Mouse (Mus musculus) MEL (cell line): ENCODE results near the gene Tmem235. TPM values are rescaled to one million over a fixed set of nuclear protein-coding genes. Genes with fewer than 3 reads are reported as not detected.

Experiments used
- DNase-seq: peaks from one replicate; pipeline ENCODE4 v3.0.0; 2011; ENCODE audit warnings: low read depth, low spot score
- H3K27ac ChIP-seq: 2 replicates; pipeline ENCODE4 v1.5.1; 2012; ENCODE audit warnings: low read depth, mild to moderate bottlenecking, control low read depth, low read length, moderate library complexity; ENCODE audit not compliant: control insufficient read depth
- H3K27me3 ChIP-seq, 2 experiments: fragments of 150-350 bp in 1 of 2; sonication (generic) in 1 of 2; 2 replicates each; pipeline ENCODE4 v1.6.1; 2012; ENCODE audit warnings: low read length in 2 of 2, mild to moderate bottlenecking in 2 of 2, improper control_type of control experiment in 1 of 2, moderate library complexity in 1 of 2; ENCODE audit not compliant: insufficient read depth in 2 of 2, control insufficient read depth in 1 of 2
- H3K36me3 ChIP-seq, 2 experiments: 2 replicates each; pipeline ENCODE4 v1.6.1; 2012 to 2014; ENCODE audit warnings: low read length in 2 of 2, improper control_type of control experiment in 1 of 2, inconsistent platforms in 1 of 2, mild to moderate bottlenecking in 1 of 2; ENCODE audit not compliant: insufficient read depth in 2 of 2, control insufficient read depth in 1 of 2
- H3K4me1 ChIP-seq, 2 experiments: fragments of 150-350 bp in 1 of 2; sonication (generic) in 1 of 2; 2 replicates each; pipeline ENCODE4 v1.6.1; 2012; ENCODE audit warnings: low read length in 2 of 2, improper control_type of control experiment in 1 of 2, mild to moderate bottlenecking in 1 of 2; ENCODE audit not compliant: insufficient read depth in 2 of 2, control insufficient read depth in 1 of 2
- H3K4me3 ChIP-seq, 2 experiments: fragments of 150-350 bp in 1 of 2; sonication (generic) in 1 of 2; 2 replicates each; pipeline ENCODE4 v1.5.1; 2012; ENCODE audit warnings: low read depth in 2 of 2, low read length in 2 of 2, mild to moderate bottlenecking in 2 of 2, moderate library complexity in 2 of 2, control low read depth in 1 of 2, improper control_type of control experiment in 1 of 2; ENCODE audit not compliant: control insufficient read depth in 1 of 2, insufficient read depth in 1 of 2
- H3K79me2 ChIP-seq: 2 replicates; pipeline ENCODE4 v1.6.1; 2012; ENCODE audit warnings: mild to moderate bottlenecking, low read length, moderate library complexity; ENCODE audit not compliant: control insufficient read depth, poor library complexity, insufficient read depth
- H3K9ac ChIP-seq: 2 replicates; pipeline ENCODE4 v1.6.1; 2012; ENCODE audit warnings: low read depth, mild to moderate bottlenecking, control low read depth, low read length, moderate library complexity; ENCODE audit not compliant: control insufficient read depth, poor library complexity, severe bottlenecking
- H3K9me3 ChIP-seq: fragments of 150-350 bp; sonication (generic); replicated peaks from 2 replicates; pipeline ENCODE4 v1.6.1; 2012; ENCODE audit warnings: mild to moderate bottlenecking, low read length, improper control_type of control experiment, moderate library complexity; ENCODE audit not compliant: insufficient read depth
- BHLHE40 ChIP-seq: IDR thresholded peaks from 2 replicates; pipeline ENCODE4 v1.6.1; 2012; ENCODE audit warnings: low read depth, mild to moderate bottlenecking, inconsistent platforms, low read length, improper control_type of control experiment, borderline replicate concordance
- CHD1 ChIP-seq: IDR thresholded peaks from 2 replicates; pipeline ENCODE4 v1.6.1; 2012; ENCODE audit warnings: low read depth, mild to moderate bottlenecking, inconsistent platforms, low read length, improper control_type of control experiment
- CHD2 ChIP-seq: IDR thresholded peaks from 2 replicates; pipeline ENCODE4 v1.6.1; 2011; ENCODE audit warnings: low read length, improper control_type of control experiment
- E2F4 ChIP-seq: IDR thresholded peaks from 2 replicates; pipeline ENCODE4 v1.6.1; 2011; ENCODE audit warnings: low read depth, low read length, improper control_type of control experiment, borderline replicate concordance
- ELF1 ChIP-seq: IDR thresholded peaks from 2 replicates; pipeline ENCODE4 v1.6.1; 2014; ENCODE audit warnings: low read depth, mild to moderate bottlenecking, inconsistent platforms, low read length, improper control_type of control experiment, moderate library complexity
- GABPA ChIP-seq: IDR thresholded peaks from 2 replicates; pipeline ENCODE4 v1.6.1; 2012; ENCODE audit warnings: low read depth, mild to moderate bottlenecking, inconsistent platforms, low read length, improper control_type of control experiment, moderate library complexity
- GATA1 ChIP-seq: IDR thresholded peaks from 2 replicates; pipeline ENCODE4 v1.6.1; 2011; ENCODE audit warnings: low read depth, low read length, improper control_type of control experiment
- HCFC1 ChIP-seq: IDR thresholded peaks from 2 replicates; pipeline ENCODE4 v1.6.1; 2012; ENCODE audit warnings: low read depth, mild to moderate bottlenecking, inconsistent platforms, low read length, improper control_type of control experiment, moderate library complexity
- MAFK ChIP-seq: IDR thresholded peaks from 2 replicates; pipeline ENCODE4 v1.6.1; 2011; ENCODE audit warnings: low read depth, mild to moderate bottlenecking, low read length, improper control_type of control experiment, borderline replicate concordance
- MAZ ChIP-seq: IDR thresholded peaks from 2 replicates; pipeline ENCODE4 v1.6.1; 2012; ENCODE audit warnings: low read depth, mild to moderate bottlenecking, inconsistent platforms, low read length, improper control_type of control experiment
- MEF2A ChIP-seq: IDR thresholded peaks from 2 replicates; pipeline ENCODE4 v1.6.1; 2014; ENCODE audit warnings: low read depth, mild to moderate bottlenecking, inconsistent platforms, low read length, improper control_type of control experiment; ENCODE audit not compliant: poor library complexity, insufficient replicate concordance, severe bottlenecking; ENCODE audit errors: extremely low read depth
- MYB ChIP-seq: IDR thresholded peaks from 2 replicates; pipeline ENCODE4 v1.6.1; 2011; ENCODE audit warnings: mild to moderate bottlenecking, low read depth, low read length, improper control_type of control experiment
- MYC ChIP-seq: IDR thresholded peaks from 2 replicates; pipeline ENCODE4 v1.6.1; 2011; ENCODE audit warnings: low read depth, mild to moderate bottlenecking, low read length, improper control_type of control experiment, moderate library complexity
- POLR2A ChIP-seq, 2 experiments: IDR thresholded peaks; 2 replicates each; pipeline ENCODE4 v1.6.1; 2011 to 2012; ENCODE audit warnings: low read length in 2 of 2, mild to moderate bottlenecking in 2 of 2, control low read depth in 1 of 2, improper control_type of control experiment in 1 of 2, low read depth in 1 of 2, moderate library complexity in 1 of 2; ENCODE audit not compliant: control insufficient read depth in 1 of 2, insufficient read depth in 1 of 2, poor library complexity in 1 of 2
- SIN3A ChIP-seq: IDR thresholded peaks from 2 replicates; pipeline ENCODE4 v1.6.1; 2012; ENCODE audit warnings: low read length, improper control_type of control experiment, inconsistent platforms
- TBP ChIP-seq: IDR thresholded peaks from 2 replicates; pipeline ENCODE4 v1.8.0; 2011; ENCODE audit warnings: low read depth, low read length, improper control_type of control experiment
- TCF12 ChIP-seq: IDR thresholded peaks from 2 replicates; pipeline ENCODE4 v1.6.1; 2014; ENCODE audit warnings: low read depth, mild to moderate bottlenecking, inconsistent platforms, low read length, improper control_type of control experiment, moderate library complexity
- UBTF ChIP-seq: IDR thresholded peaks from 2 replicates; pipeline ENCODE4 v1.6.1; 2012; ENCODE audit warnings: low read depth, mild to moderate bottlenecking, inconsistent platforms, low read length, improper control_type of control experiment, moderate library complexity, borderline replicate concordance; ENCODE audit not compliant: insufficient read depth
- USF2 ChIP-seq, 2 experiments: IDR thresholded peaks; 2 replicates each; pipeline ENCODE4 v1.6.1; 2011 to 2012; ENCODE audit warnings: improper control_type of control experiment in 2 of 2, low read length in 2 of 2, borderline replicate concordance in 1 of 2, inconsistent platforms in 1 of 2, low read depth in 1 of 2, mild to moderate bottlenecking in 1 of 2; ENCODE audit not compliant: insufficient read depth in 1 of 2
- ZNF384 ChIP-seq: IDR thresholded peaks from 2 replicates; pipeline ENCODE4 v1.6.1; 2012; ENCODE audit warnings: low read depth, mild to moderate bottlenecking, inconsistent platforms, low read length, improper control_type of control experiment
- polyA plus RNA-seq, 2 experiments: library from polyadenylated mRNA; stranded (reverse) in 1 of 2; unstranded in 1 of 2; fragments of >175 nt in 1 of 2; fragments of >200 nt in 1 of 2; gene quantifications; 2 replicates each; pipeline versions ENCODE4 v1.2.1 to v1.2.4; 2012; ENCODE audit warnings: low replicate concordance in 2 of 2, low read depth in 1 of 2; ENCODE audit not compliant: insufficient read length in 2 of 2, insufficient read depth in 1 of 2, missing spikeins in 1 of 2
- total RNA-seq: library from RNA; depleted of rRNA; stranded (reverse); fragments of 300-350 nt; gene quantifications from 2 replicates; pipeline ENCODE4 v1.2.3, GENCODE M21; 2012; rRNA removed

Tmem235 gene
- total RNA-seq (0.04 TPM in 1 of 2 replicates, not detected in the other), polyA plus RNA-seq (under 1 TPM in 1 of 2 experiments, not detected in 1; 0.04 TPM)

DNA sequence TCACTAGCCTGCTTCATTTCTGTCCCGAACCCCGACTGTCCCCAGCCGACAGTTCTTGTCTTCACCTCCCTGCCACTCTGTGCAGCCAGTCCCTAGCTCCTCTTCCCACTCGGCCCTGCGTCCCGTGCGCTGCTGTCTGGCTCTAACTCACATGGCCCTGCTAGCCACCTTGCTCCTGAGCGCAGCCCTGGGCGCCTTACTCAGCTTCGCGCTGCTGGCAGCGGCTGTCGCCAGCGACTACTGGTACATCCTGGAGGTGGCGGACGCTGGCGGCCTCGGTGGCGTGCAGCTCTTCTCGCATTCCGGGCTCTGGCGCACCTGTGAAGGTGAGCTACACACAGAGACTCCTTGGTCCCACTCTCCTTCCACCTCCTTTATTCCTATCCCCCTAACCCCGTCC, at the start of gene Tmem235:
Tmem235 (plus strand) TSS at position 152 of the 400 bp plus-strand sequence.
- Histone ChIP-seq H3K79me2 (no peaks in the 10 kb centered on the region), H3K27me3 (no peaks in the 10 kb centered on the region), H3K27ac (no peak within 1 kb of the TSS), H3K9me3 (no peaks in the 10 kb centered on the region), H3K4me1 (0 out of 4 replicates have a peak, but pooled peaks cover 0 to 2% of the 10 kb centered on the region in 2 experiments), H3K4me3 (no peak within 1 kb of the TSS)
- no peak for DNase-seq
- no peak for TF ChIP-seq UBTF
- no peak for TF ChIP-seq E2F4
- no peak for TF ChIP-seq MYB
- TF ChIP-seq HCFC1, result no peak
- no peak for TF ChIP-seq GABPA
- no peak for TF ChIP-seq TCF12
- no peak for TF ChIP-seq ZNF384
- no peak for TF ChIP-seq USF2 (IDR thresholded peaks at IDR 0.05; ENCODE audit: borderline replicate concordance in 1 of 2, insufficient read depth in 1 of 2, low read depth in 1 of 2, low read length in 2 of 2)
- no peak for TF ChIP-seq MYC
- no peak for TF ChIP-seq ELF1
- no peak for TF ChIP-seq MAFK
- TF ChIP-seq, all 39 proteins: peak for 0
- Histone ChIP-seq H3K36me3 (peaks cover 1 to 2% of the 10 kb centered on the region in 2 experiments; a peak in 1 of 4 replicates), H3K9ac (no peak within 1 kb of the TSS)

DNA sequence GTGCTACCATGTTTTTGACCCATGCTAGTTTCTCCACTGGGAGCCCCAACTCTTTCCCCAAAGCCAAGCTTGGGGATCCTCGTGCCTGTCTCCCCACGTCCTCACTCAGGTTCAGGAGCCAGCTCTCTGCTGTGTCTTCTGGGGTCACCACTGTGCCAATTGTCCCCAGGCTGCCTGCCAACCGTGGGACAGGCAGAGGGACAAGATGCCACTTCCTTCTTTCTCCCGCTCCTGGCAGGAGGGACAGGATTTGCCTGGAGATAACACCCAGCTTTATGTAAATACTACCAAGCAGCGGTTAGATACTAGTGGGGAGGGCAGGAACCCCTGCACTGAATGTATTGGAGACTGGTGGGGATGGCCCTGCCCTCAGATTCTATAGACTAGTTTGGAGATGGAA, 46.7 kb upstream of the Tmem235 start:
- Histone ChIP-seq H3K4me3 (no peak overlapping the region), H3K9ac (no peak overlapping the region), H3K9me3 (no peaks in the 10 kb centered on the region), H3K4me1 (peaks cover 4 to 11% of the 10 kb centered on the region in 2 experiments), H3K79me2 (peaks cover 36% of the 10 kb centered on the region), H3K27ac (no peak overlapping the region), H3K36me3 (peaks cover 3 to 8% of the 10 kb centered on the region in 2 experiments; a peak in 2 of 4 replicates), H3K27me3 (no peaks in the 10 kb centered on the region)
- peak; percentile 30 for DNase-seq
- no peak for TF ChIP-seq GATA1

DNA sequence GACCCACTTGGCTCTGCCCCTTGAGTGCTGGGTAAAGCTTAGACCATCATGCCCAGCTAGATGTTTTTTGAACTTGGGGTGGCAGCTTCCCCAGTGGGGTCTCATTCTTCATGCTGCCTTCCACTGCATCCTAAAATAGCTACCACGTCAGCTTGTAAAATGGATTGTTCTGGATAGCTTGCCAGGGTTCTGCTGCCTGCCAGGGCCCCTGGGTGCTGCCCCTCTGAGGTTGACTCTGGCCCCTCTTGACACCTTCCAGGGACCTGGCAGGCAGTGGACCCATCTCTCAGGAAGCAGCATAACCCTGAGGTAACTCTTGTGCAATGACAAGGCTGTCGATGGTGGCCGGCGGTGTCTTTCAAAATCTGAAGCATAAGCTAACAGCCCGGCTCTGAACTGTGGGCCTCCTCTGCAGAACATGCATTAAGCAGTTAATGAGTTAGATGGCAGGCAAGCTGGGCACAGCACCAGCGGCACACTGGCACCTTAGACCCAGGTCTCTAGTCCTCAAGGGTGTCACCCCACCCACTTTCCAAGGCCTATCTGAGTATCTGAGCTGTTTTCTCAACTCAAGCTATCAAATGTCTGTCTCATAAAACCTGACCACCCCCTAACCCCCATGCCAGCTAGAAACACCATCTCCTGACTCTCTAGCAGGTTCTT, 45.7 kb upstream of the Tmem235 start:
- no peak overlapping the region for H3K27ac ChIP-seq
- peaks cover 32% of the 10 kb centered on the region for H3K79me2 ChIP-seq
- H3K9ac ChIP-seq, result no peak overlapping the region
- H3K36me3 ChIP-seq, result peaks cover 5% of the 10 kb centered on the region in 2 experiments; a peak in 3 of 4 replicates
- H3K4me3 ChIP-seq, result no peak overlapping the region
- peak; percentile 19 for DNase-seq
- TF ChIP-seq MYB, result peak; percentile 23; the same call in 1 of the 2 replicates
- no peak for TF ChIP-seq MEF2A
- no peak for TF ChIP-seq CHD1
- no peak for TF ChIP-seq MAZ
- TF ChIP-seq BHLHE40, result no peak
- TF ChIP-seq GABPA, result no peak
- no peak for TF ChIP-seq SIN3A
- TF ChIP-seq CHD2, result no peak
- peak in 1 of 2 experiments; percentile 18; a peak in 1 of 4 replicates for TF ChIP-seq POLR2A (IDR thresholded peaks at IDR 0.05; ENCODE audit: control insufficient read depth in 1 of 2, insufficient read depth in 1 of 2, low read depth in 1 of 2, low read length in 2 of 2, poor library complexity in 1 of 2)
- no peak for TF ChIP-seq TBP
- H3K4me1 ChIP-seq, result peaks cover 0 to 9% of the 10 kb centered on the region in 2 experiments; a peak in 3 of 4 replicates
- H3K9me3 ChIP-seq, result no peaks in the 10 kb centered on the region
- H3K27me3 ChIP-seq, result no peaks in the 10 kb centered on the region
